ENCODE assay signal across 14 mouse cellular contexts in genomic region chr14:54741721-54742120, GRCm38 (mm10). TPM values are rescaled to one million over a fixed set of nuclear protein-coding genes. Genes with fewer than 3 reads are reported as not detected.
"Had no signal": no experiment of that assay in that cellular context is flagged by ENCODE, and none has a peak within 500 bp of the region (broad histone marks: within the 10 kb centered on the region; RNA-seq: fewer than 3 reads in every experiment).

No protein-coding gene starts in this region.

- DNase-seq: right cerebral cortex, postnatal 14 days; thymus, adult 2 months; thymus, postnatal 36 days had no signal

- H3K4me3 ChIP-seq: layer of hippocampus, adult 2 months; limb, embryonic 13.5 days; midbrain, embryonic 13.5 days had no signal

- ATAC-seq: midbrain, embryonic 13.5 days had no signal

- H3K4me2 ChIP-seq: limb, embryonic 13.5 days; midbrain, embryonic 13.5 days had no signal

- H3K9me3 ChIP-seq: limb, embryonic 13.5 days; midbrain, embryonic 13.5 days had no signal

- H3K9ac ChIP-seq: limb, embryonic 13.5 days; liver, embryonic 14.5 days; midbrain, embryonic 13.5 days had no signal

- H3K27ac ChIP-seq: layer of hippocampus, adult 2 months; limb, embryonic 13.5 days; liver, embryonic 14.5 days; midbrain, embryonic 13.5 days; stomach, postnatal 0 days had no signal

- H3K27me3 ChIP-seq: limb, embryonic 13.5 days; midbrain, embryonic 13.5 days had no signal

- H3K36me3 ChIP-seq: limb, embryonic 13.5 days; midbrain, embryonic 13.5 days had no signal

RNA-seq across cellular contexts. Expression of gene Cebpe, which starts 29.7 kb away (rescaled TPM):
- total RNA-seq: layer of hippocampus, adult 2 months; layer of hippocampus, postnatal 10 days; left cerebral cortex, postnatal 36 days; midbrain, postnatal 0 days had no signal
- polyA plus RNA-seq: limb, embryonic 13.5 days; lung, embryonic 16.5 days; midbrain, embryonic 13.5 days; midbrain, postnatal 0 days; neural tube, embryonic 14.5 days had no signal

RNA-seq across cellular contexts. Expression of gene Gm29776, which starts 43.1 kb away (rescaled TPM):
- total RNA-seq: layer of hippocampus, adult 2 months; layer of hippocampus, postnatal 10 days; left cerebral cortex, postnatal 36 days; liver, adult 2 months; midbrain, postnatal 0 days had no signal
- polyA plus RNA-seq: liver, adult 2 months had no signal
